Mouse (Mus musculus) E14TG2a.4 (cell line): ENCODE data around the gene Herc1.

ENCODE experiments used
- CTCF ChIP-seq: conservative IDR thresholded peaks from 2 replicates; pipeline ENCODE4 v1.5.1; 2014; ENCODE audit warnings: low read length
- NANOG ChIP-seq: IDR thresholded peaks from 2 replicates; pipeline ENCODE4 v1.6.1; 2014; ENCODE audit warnings: borderline replicate concordance, low read length, mixed read lengths

GRCm38 (mm10) chr9:66515680-66516210, 165.5 kb downstream of the Herc1 start:
- TF ChIP-seq CTCF: no peak
- no peak for TF ChIP-seq NANOG
